Mouse (Mus musculus): ENCODE data around the gene Vmn1r195. TPM values are rescaled to one million over a fixed set of nuclear protein-coding genes. Genes with fewer than 3 reads are reported as not detected.
"Not testable (repeated sequence)": the region's sequence is repeated elsewhere in the genome, so short reads cannot be mapped to it uniquely, and the experiment has no call there.

Vmn1r195 gene
- not detected in 2 replicates for polyA plus RNA-seq (2016; fragmentation: Nextera tagmentation; extraction: Ambion mirVana)

- 81% methylated on average over 1 of the region's 1 CpGs for WGBS
- not testable (repeated sequence) for H3K9me3 ChIP-seq (replicated peaks); H3K27me3 ChIP-seq (replicated peaks); H3K9ac ChIP-seq; H3K36me3 ChIP-seq; ATAC-seq (ENCODE audit: insufficient number of reproducible peaks, low FRiP score); H3K4me2 ChIP-seq; H3K4me3 ChIP-seq; H3K4me1 ChIP-seq (replicated peaks); H3K27ac ChIP-seq (ENCODE audit: poor library complexity, severe bottlenecking)
These were observed at the start of gene Vmn1r195 for GRCm38 (mm10) chr13:22270222-22270621. Gene Vmn1r195 (plus strand): TSS chr13:22270522.

GRCm38 (mm10) chr13:22223060-22223459 is 47.3 kb upstream of the Vmn1r195 start, which contains the start of gene Vmn1r193:
Gene Vmn1r193 (minus strand): TSS chr13:22223160.
- not testable (repeated sequence) for H3K4me2 ChIP-seq; H3K27me3 ChIP-seq (replicated peaks); ATAC-seq (ENCODE audit: insufficient number of reproducible peaks, low FRiP score); H3K4me3 ChIP-seq; H3K27ac ChIP-seq (ENCODE audit: poor library complexity, severe bottlenecking); H3K4me1 ChIP-seq (replicated peaks); H3K9ac ChIP-seq; H3K9me3 ChIP-seq (replicated peaks); H3K36me3 ChIP-seq
- 78% methylated on average over 1 of the region's 1 CpGs for WGBS

- H3K4me2 ChIP-seq: no peak within 1 kb of the TSS
These were observed 26.4 kb upstream of the Vmn1r195 start, which contains the start of gene Vmn1r194 for GRCm38 (mm10) chr13:22243915-22244314. Gene Vmn1r194 (plus strand): TSS chr13:22244215.

GRCm38 (mm10) chr13:22271721-22272120 is 1.4 kb downstream of the Vmn1r195 start:
- 54% methylated on average over 2 of the region's 2 CpGs for WGBS
- no peak for ATAC-seq (ENCODE audit: insufficient number of reproducible peaks, low FRiP score)
- Histone ChIP-seq H3K9ac (no peak overlapping the region), H3K36me3 (no peaks in the 10 kb centered on the region), H3K9me3 (replicated peaks) (no peaks in the 10 kb centered on the region), H3K27ac (ENCODE audit: poor library complexity, severe bottlenecking) (no peak overlapping the region), H3K4me2 (no peak overlapping the region), H3K4me3 (no peak overlapping the region), H3K27me3 (replicated peaks) (no peaks in the 10 kb centered on the region), H3K4me1 (replicated peaks) (no peaks in the 10 kb centered on the region)

More at GRCm38 (mm10) chr13:22243915-22244314, 26.4 kb upstream of the Vmn1r195 start, which contains the start of gene Vmn1r194:
- Histone ChIP-seq H3K36me3 (no peaks in the 10 kb centered on the region), H3K27me3 (replicated peaks) (no peaks in the 10 kb centered on the region), H3K27ac (ENCODE audit: poor library complexity, severe bottlenecking) (no peak within 1 kb of the TSS), H3K4me1 (replicated peaks) (no peaks in the 10 kb centered on the region), H3K4me3 (no peak within 1 kb of the TSS), H3K9ac (no peak within 1 kb of the TSS), H3K9me3 (replicated peaks) (no peaks in the 10 kb centered on the region)
- no peak for ATAC-seq (ENCODE audit: insufficient number of reproducible peaks, low FRiP score)
- WGBS: 32% methylated on average over 1 of the region's 1 CpGs

GRCm38 (mm10) chr13:22284578-22284977 is 14.3 kb downstream of the Vmn1r195 start:
- 54% methylated on average over 2 of the region's 2 CpGs for WGBS
- Histone ChIP-seq H3K9ac (no peak overlapping the region), H3K27me3 (replicated peaks) (no peaks in the 10 kb centered on the region), H3K4me2 (no peak overlapping the region), H3K4me1 (replicated peaks) (no peaks in the 10 kb centered on the region; the same call in 1 of the 2 replicates), H3K27ac (ENCODE audit: poor library complexity, severe bottlenecking) (no peak overlapping the region), H3K9me3 (replicated peaks) (no peaks in the 10 kb centered on the region), H3K36me3 (no peaks in the 10 kb centered on the region), H3K4me3 (no peak overlapping the region)
- no peak for ATAC-seq (ENCODE audit: insufficient number of reproducible peaks, low FRiP score)

- H3K27me3 ChIP-seq (replicated peaks): no peaks in the 10 kb centered on the region
- no peaks in the 10 kb centered on the region for H3K9me3 ChIP-seq (replicated peaks)
- H3K4me2 ChIP-seq: no peak within 1 kb of the TSS
- H3K4me1 ChIP-seq (replicated peaks): no peaks in the 10 kb centered on the region
- H3K4me3 ChIP-seq: no peak within 1 kb of the TSS
- no peak for ATAC-seq (ENCODE audit: insufficient number of reproducible peaks, low FRiP score)
- H3K9ac ChIP-seq: no peak within 1 kb of the TSS
- H3K36me3 ChIP-seq: no peaks in the 10 kb centered on the region
- WGBS: 66% methylated on average over 2 of the region's 2 CpGs
- no peak within 1 kb of the TSS for H3K27ac ChIP-seq (ENCODE audit: poor library complexity, severe bottlenecking)
These were observed 19.3 kb downstream of the Vmn1r195 start, which contains the start of gene Vmn1r196 for GRCm38 (mm10) chr13:22289620-22290019. Gene Vmn1r196 (plus strand): TSS chr13:22289920.

- not testable (repeated sequence) for H3K4me2 ChIP-seq; H3K27me3 ChIP-seq (replicated peaks); H3K27ac ChIP-seq (ENCODE audit: poor library complexity, severe bottlenecking); H3K9ac ChIP-seq; H3K4me1 ChIP-seq (replicated peaks); H3K9me3 ChIP-seq (replicated peaks); H3K4me3 ChIP-seq; H3K36me3 ChIP-seq; ATAC-seq (ENCODE audit: insufficient number of reproducible peaks, low FRiP score)
- 83% methylated on average over 5 of the region's 5 CpGs for WGBS
These were observed 37.8 kb downstream of the Vmn1r195 start for GRCm38 (mm10) chr13:22308075-22308474.

- ATAC-seq (ENCODE audit: insufficient number of reproducible peaks, low FRiP score): no peak
- no peaks in the 10 kb centered on the region for H3K36me3 ChIP-seq
- no peaks in the 10 kb centered on the region; the same call in 1 of the 2 replicates for H3K9me3 ChIP-seq (replicated peaks)
- 62% methylated on average over 2 of the region's 2 CpGs for WGBS
- no peak overlapping the region for H3K4me2 ChIP-seq
- H3K4me3 ChIP-seq: no peak overlapping the region
- H3K4me1 ChIP-seq (replicated peaks): no peaks in the 10 kb centered on the region
- no peaks in the 10 kb centered on the region for H3K27me3 ChIP-seq (replicated peaks)
- H3K27ac ChIP-seq (ENCODE audit: poor library complexity, severe bottlenecking): no peak overlapping the region
- H3K9ac ChIP-seq: no peak overlapping the region
These were observed 45.0 kb downstream of the Vmn1r195 start for GRCm38 (mm10) chr13:22315361-22315760.

GRCm38 (mm10) chr13:22317366-22317765 is 47.0 kb downstream of the Vmn1r195 start:
- H3K9ac ChIP-seq: no peak overlapping the region
- H3K4me3 ChIP-seq: no peak overlapping the region
- no peak for ATAC-seq (ENCODE audit: insufficient number of reproducible peaks, low FRiP score)
- WGBS: 74% methylated on average over 2 of the region's 2 CpGs
- no peaks in the 10 kb centered on the region; the same call in 1 of the 2 replicates for H3K9me3 ChIP-seq (replicated peaks)
- no peaks in the 10 kb centered on the region for H3K4me1 ChIP-seq (replicated peaks)
- no peak overlapping the region for H3K4me2 ChIP-seq
- no peaks in the 10 kb centered on the region for H3K27me3 ChIP-seq (replicated peaks)
- no peak overlapping the region for H3K27ac ChIP-seq (ENCODE audit: poor library complexity, severe bottlenecking)
- no peaks in the 10 kb centered on the region for H3K36me3 ChIP-seq

GRCm38 (mm10) chr13:22320091-22320490 is 49.8 kb downstream of the Vmn1r195 start:
- no peak for ATAC-seq (ENCODE audit: insufficient number of reproducible peaks, low FRiP score)
- H3K4me2 ChIP-seq: no peak overlapping the region
- H3K9me3 ChIP-seq (replicated peaks): no peaks in the 10 kb centered on the region

GRCm38 (mm10) chr13:22324289-22324688 is 54.0 kb downstream of the Vmn1r195 start, which contains the start of gene Vmn1r197:
Gene Vmn1r197 (plus strand): TSS chr13:22324589.
- H3K27me3 ChIP-seq (replicated peaks): no peaks in the 10 kb centered on the region
- no peak within 1 kb of the TSS for H3K27ac ChIP-seq (ENCODE audit: poor library complexity, severe bottlenecking)
- no peak within 1 kb of the TSS for H3K9ac ChIP-seq
- H3K36me3 ChIP-seq: no peaks in the 10 kb centered on the region
- no peaks in the 10 kb centered on the region for H3K4me1 ChIP-seq (replicated peaks)
- H3K4me3 ChIP-seq: no peak within 1 kb of the TSS
- H3K9me3 ChIP-seq (replicated peaks): no peaks in the 10 kb centered on the region
- no peak for ATAC-seq (ENCODE audit: insufficient number of reproducible peaks, low FRiP score)
- no peak within 1 kb of the TSS for H3K4me2 ChIP-seq

More at GRCm38 (mm10) chr13:22320091-22320490, 49.8 kb downstream of the Vmn1r195 start:
- Histone ChIP-seq H3K4me3 (no peak overlapping the region), H3K4me1 (replicated peaks) (no peaks in the 10 kb centered on the region), H3K9ac (no peak overlapping the region), H3K27ac (ENCODE audit: poor library complexity, severe bottlenecking) (no peak overlapping the region), H3K36me3 (no peaks in the 10 kb centered on the region), H3K27me3 (replicated peaks) (no peaks in the 10 kb centered on the region)

All from heart, embryonic 12.5 days (tissue).